Mouse (Mus musculus) embryonic facial prominence, embryonic 15.5 days (tissue): Measurements from ENCODE around the gene Grn. TPM values are rescaled to one million over a fixed set of nuclear protein-coding genes. Genes with fewer than 3 reads are reported as not detected.
A peak's percentile ranks its signal among the peaks of the same experiment; 100 is the strongest.

ENCODE experiments used
- ATAC-seq: fragments of 200-750 bp; cut with Nextera tagmentation; 2 replicates; pipeline ENCODE4 v1.8.0; 2017; ENCODE audit warnings: low read depth, moderate TSS enrichment; ENCODE audit not compliant: insufficient number of reproducible peaks, low FRiP score, low TSS enrichment
- H3K27ac ChIP-seq: fragments of 300-500 bp; sonication (generic); replicated peaks from 2 replicates; pipeline ENCODE4 v1.5.1; 2015; ENCODE audit warnings: mild to moderate bottlenecking, inconsistent platforms
- H3K27me3 ChIP-seq: fragments of 300-500 bp; sonication (generic); 2 replicates; pipeline ENCODE4 v1.6.1; 2015; ENCODE audit warnings: inconsistent platforms
- H3K36me3 ChIP-seq: fragments of 300-500 bp; sonication (generic); 2 replicates; pipeline ENCODE4 v1.6.1; 2015; ENCODE audit warnings: mild to moderate bottlenecking, inconsistent platforms
- H3K4me1 ChIP-seq: fragments of 300-500 bp; sonication (generic); 2 replicates; pipeline ENCODE4 v1.6.1; 2015; ENCODE audit warnings: inconsistent platforms
- H3K4me2 ChIP-seq: fragments of 300-500 bp; sonication (generic); replicated peaks from 2 replicates; pipeline ENCODE4 v1.6.1; 2015; ENCODE audit warnings: mild to moderate bottlenecking, inconsistent platforms
- H3K4me3 ChIP-seq: fragments of 300-500 bp; sonication (generic); replicated peaks from 2 replicates; pipeline ENCODE4 v1.5.1; 2015; ENCODE audit warnings: mild to moderate bottlenecking, inconsistent platforms
- H3K9ac ChIP-seq: fragments of 300-500 bp; sonication (generic); 2 replicates; pipeline ENCODE4 v1.6.1; 2015; ENCODE audit warnings: inconsistent platforms
- H3K9me3 ChIP-seq: fragments of 300-500 bp; sonication (generic); replicated peaks from 2 replicates; pipeline ENCODE4 v1.6.1; 2016; ENCODE audit warnings: inconsistent platforms
- WGBS: fragments of 180-500 bp; shearing (Covaris S2); methylation state at CpG from one replicate; pipeline ENCODE4 v1.1.7; 2015; 5-methylcytosine and 5-hydroxymethylcytosine counted together
- polyA plus RNA-seq: library from polyadenylated mRNA; unstranded; fragments of >200 nt; fragmentation: Nextera tagmentation; extraction: Ambion mirVana; gene quantifications from 2 replicates; pipeline ENCODE4 v1.2.1, GENCODE M21; 2015

Gene Grn
- polyA plus RNA-seq, 1 experiment from 2014 or later = 199 TPM

DNA sequence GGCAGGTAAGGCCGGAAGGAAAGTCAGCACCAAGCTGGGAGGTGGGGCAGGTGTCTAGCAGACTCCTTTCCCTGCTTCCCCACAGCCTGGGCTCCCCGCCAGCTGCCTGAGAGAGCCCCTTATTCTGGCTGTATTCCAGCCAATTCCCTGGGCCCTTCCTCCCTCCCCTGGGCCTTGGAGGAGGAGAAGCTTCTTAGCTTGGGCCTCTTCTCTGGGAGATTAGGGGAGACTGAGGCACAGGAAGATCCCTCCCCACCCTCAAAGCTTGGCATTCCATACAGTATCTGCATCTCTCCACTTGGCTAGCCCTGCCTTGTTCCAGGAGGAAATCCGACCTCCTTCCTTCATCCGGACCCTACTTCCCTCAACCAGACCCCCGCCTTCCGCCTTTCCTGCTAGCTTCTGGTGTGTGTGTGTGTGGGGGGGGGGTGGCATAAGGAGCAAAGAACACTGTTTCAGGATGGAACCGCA lies 15.8 kb downstream of the Grn start:
- H3K9ac ChIP-seq = peak overlapping the region; percentile 99; the same call in 1 of the 2 replicates
- H3K9me3 ChIP-seq = no peaks in the 10 kb centered on the region
- peaks cover 47% of the 10 kb centered on the region for H3K4me1 ChIP-seq
- H3K27me3 ChIP-seq = no peaks in the 10 kb centered on the region
- H3K4me3 ChIP-seq = peak overlapping the region; percentile 94
- H3K36me3 ChIP-seq = peaks cover 20% of the 10 kb centered on the region
- peak overlapping the region; percentile 93 for H3K27ac ChIP-seq
- WGBS = 4% methylated on average over 7 of the region's 7 CpGs
- ATAC-seq = no peak
- peak overlapping the region; percentile 79 for H3K4me2 ChIP-seq

DNA sequence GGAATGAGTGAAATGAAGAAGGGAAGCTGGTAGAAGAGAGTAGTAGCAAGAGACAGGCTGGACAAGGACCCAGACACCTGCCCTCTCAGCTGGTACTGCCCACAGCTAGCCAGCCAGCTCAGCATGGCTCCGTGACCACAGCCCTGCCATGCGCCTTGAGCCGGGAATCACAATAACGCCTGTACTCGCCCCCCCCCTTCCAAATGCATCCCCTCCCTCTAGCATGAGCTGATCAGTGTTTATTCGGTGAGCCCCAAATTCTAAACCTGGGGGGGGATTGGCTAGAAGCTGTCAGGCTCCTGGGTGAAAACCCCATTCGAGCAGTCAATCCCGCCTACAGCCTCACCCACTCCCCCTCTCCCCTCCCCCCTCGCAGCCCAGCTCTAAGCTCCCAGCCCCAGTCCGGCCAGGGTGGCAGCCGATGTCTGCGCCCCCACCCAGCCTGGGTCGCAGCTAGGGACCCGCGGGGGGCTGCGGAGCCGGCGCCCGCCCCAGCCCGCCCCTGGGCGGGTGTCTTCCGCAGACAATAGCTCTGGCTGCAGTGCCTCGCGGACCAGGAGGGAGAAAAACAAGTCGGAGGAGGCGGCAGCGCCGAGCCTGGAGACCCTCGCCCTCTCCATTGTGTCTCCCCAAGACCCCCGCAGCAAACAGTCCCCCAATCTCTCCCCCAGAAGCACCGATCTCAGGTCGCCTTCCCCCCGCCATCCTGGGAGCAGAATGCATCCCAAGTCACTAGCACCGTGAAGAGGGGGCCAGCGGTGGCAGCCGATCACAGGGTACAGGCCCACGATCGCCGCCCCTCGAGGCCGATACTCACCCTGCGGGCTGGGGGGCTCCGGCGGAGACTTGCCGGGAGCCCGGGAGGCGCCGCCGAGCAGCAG lies 16.7 kb downstream of the Grn start:
- H3K4me1 ChIP-seq = peaks cover 47% of the 10 kb centered on the region
- H3K9ac ChIP-seq = peak overlapping the region; percentile 99
- H3K9me3 ChIP-seq = no peaks in the 10 kb centered on the region
- H3K4me3 ChIP-seq = peak overlapping the region; percentile 94
- peaks cover 16% of the 10 kb centered on the region for H3K36me3 ChIP-seq
- peak overlapping the region; percentile 93 for H3K27ac ChIP-seq
- peak overlapping the region; percentile 79 for H3K4me2 ChIP-seq
- WGBS = under 1% methylated on average over 45 of the region's 49 CpGs
- H3K27me3 ChIP-seq = no peaks in the 10 kb centered on the region
- ATAC-seq = peak; percentile 44; the same call in 1 of the 2 replicates

DNA sequence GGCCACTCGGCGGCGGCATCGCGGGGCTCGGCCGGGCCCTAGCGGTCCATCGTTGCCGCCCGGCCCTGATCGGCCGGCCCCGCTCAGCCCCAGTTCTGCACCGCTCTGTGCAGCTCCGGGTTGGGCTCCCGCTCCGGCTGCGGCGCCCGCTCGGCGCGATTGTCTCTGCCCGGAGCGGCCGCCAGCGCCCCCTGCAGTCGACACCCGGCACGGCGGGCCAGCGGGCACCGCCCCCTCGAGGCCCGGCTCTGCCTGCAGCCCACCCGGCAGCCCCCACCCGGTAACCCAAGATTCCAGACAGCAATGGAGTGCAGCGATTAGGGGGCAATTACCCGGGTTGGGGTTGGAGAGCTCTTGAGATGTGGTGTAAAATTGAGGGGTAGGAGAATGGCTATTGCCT lies 17.4 kb downstream of the Grn start, which contains the start of gene Fam171a2:
TSS of gene Fam171a2 (minus strand) at position 186 of the 400 bp plus-strand sequence.
- WGBS = under 1% methylated on average over 40 of the region's 40 CpGs
- H3K9ac ChIP-seq = peak within 1 kb of the TSS; percentile 99
- no peaks in the 10 kb centered on the region for H3K9me3 ChIP-seq
- H3K27me3 ChIP-seq = no peaks in the 10 kb centered on the region
- peak within 1 kb of the TSS; percentile 93 for H3K27ac ChIP-seq
- peaks cover 47% of the 10 kb centered on the region for H3K4me1 ChIP-seq
- H3K4me3 ChIP-seq = peak within 1 kb of the TSS; percentile 94
- H3K4me2 ChIP-seq = peak within 1 kb of the TSS; percentile 79
- peak; percentile 61 for ATAC-seq
- H3K36me3 ChIP-seq = peaks cover 9% of the 10 kb centered on the region

DNA sequence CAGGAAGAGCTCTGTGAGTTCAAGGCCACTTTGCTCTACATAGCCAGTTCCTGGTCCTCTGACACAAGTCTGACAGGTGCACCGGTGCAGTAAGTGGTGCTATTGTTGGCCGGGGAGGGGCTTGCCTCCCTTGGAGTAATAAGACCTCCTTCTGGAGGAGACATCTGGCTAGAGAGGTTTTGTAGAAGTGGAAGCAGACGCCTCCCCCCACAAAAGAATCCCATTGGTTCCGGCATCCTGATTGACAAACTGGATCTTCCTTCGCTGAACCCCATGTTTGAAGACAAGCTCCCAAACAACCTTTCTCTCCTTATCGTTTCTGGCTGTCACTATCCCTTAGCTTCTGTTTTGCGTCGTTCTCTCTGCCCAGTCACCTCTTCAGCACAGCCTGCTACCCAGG lies 18.2 kb downstream of the Grn start:
- H3K27me3 ChIP-seq = peaks cover 6% of the 10 kb centered on the region
- peak overlapping the region; percentile 79 for H3K4me2 ChIP-seq
- peaks cover 4% of the 10 kb centered on the region; the same call in 1 of the 2 replicates for H3K36me3 ChIP-seq
- H3K4me1 ChIP-seq = peaks cover 47% of the 10 kb centered on the region
- peak overlapping the region; percentile 63; the same call in 1 of the 2 replicates for H3K27ac ChIP-seq
- no peak for ATAC-seq
- no peak overlapping the region for H3K9ac ChIP-seq
- 9% methylated on average over 8 of the region's 8 CpGs for WGBS
- H3K4me3 ChIP-seq = peak overlapping the region; percentile 3; the same call in 1 of the 2 replicates
- H3K9me3 ChIP-seq = no peaks in the 10 kb centered on the region

DNA sequence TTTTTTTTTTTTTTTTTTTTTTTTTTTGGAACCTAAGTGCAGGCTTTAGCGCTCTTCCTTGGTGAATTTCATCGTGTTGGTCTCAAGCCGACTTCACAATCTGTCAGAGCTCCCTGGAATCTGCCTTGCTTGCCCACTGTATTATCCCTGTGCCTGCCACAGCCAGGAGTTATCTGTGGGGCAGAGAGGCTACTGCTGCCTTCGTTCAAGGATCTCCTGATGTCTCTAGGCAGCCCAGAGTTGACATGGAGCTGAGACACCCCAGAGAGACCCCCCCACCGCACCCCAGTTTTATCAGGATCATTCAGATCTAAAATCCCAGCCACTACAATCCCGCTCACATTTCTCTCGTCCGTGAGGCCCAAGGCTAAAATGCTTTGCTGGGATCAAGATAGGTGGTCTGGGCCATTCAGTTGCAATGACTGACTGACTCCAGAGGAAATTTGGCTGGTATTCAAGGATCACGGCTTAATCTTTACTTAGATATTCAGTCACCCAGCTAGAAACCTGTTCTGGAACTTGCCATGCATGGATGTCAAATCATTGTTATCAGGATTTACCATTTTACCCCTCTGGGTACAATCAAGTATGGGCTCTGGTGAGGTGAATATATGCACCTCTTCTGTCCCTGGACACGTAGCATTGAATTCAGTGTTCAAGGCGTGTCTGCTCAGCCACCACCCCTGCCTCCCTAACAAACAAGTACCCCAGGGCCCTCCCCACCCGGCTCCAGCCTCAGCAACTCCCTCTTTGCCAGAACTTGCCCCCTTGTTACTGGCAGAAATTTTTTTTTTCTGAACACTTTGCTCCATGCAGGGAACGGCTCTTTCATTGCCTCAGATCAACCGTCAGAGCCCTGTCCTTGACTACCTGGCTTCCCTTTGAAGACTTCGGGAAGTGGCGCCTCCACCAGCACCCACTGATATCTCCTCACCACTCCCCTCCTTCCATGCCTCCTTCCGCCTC lies 19.2 kb downstream of the Grn start:
- no peaks in the 10 kb centered on the region for H3K9me3 ChIP-seq
- no peak overlapping the region for H3K4me2 ChIP-seq
- no peak for ATAC-seq
- H3K4me3 ChIP-seq = no peak overlapping the region
- peaks cover 40% of the 10 kb centered on the region for H3K4me1 ChIP-seq
- peak overlapping the region; percentile 63; the same call in 1 of the 2 replicates for H3K27ac ChIP-seq
- WGBS = 34% methylated on average over 17 of the region's 17 CpGs
- no peak overlapping the region for H3K9ac ChIP-seq
- peaks cover 7% of the 10 kb centered on the region for H3K27me3 ChIP-seq
- H3K36me3 ChIP-seq = no peaks in the 10 kb centered on the region

DNA sequence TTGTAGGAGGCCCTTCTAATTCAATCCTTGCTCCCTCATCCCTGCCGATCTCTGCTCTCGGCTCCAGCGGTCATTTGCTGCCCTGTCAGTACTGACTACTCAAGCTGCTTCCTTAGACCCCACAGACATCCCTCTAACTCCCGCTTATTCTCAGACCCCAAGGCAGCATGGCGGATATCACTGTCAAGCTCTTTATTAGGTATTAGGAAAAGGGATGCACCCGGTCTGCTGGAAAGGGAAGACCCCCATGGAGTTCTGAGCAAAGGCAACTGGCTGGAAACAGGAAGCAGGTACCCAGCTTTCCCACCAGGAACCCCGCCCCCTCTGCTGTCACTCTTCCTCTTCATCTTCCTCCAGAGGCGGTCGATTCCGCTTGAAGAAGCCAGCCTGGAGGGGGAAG lies 23.0 kb downstream of the Grn start:
- 30% methylated on average over 10 of the region's 10 CpGs for WGBS

DNA sequence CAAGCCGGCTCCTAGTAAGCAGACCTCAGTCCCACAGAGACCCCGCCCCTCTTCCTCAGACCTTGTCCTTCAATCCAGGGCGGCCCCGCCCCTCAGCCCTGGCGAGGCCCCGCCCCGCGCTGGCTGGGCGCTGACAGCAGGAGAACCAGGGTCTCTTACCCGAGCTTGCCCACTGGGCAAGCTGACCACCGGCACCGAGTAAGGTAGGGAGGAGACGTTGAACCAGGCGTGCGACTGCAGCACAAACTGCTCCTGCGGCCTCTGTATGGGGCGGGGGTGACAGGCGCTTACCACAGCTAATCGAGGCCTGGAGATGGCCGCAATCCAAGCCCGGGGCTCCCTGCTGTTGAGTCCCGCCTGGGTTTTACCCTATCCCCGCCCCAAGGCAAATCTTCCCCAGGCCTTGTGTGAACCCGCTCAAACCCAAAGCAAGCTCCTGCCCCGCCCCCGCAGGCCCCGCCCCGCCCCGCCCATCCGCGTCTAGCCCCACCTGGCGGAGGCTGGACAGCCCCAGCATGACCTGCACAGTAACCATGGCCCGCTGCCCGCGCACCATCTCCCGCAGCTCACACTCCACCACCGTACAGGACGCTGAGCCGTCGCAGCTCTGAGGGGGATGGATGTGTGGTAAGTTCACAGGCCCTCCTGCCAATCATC lies 25.8 kb downstream of the Grn start:
- no peaks in the 10 kb centered on the region for H3K9me3 ChIP-seq
- peak overlapping the region; percentile 31; the same call in 1 of the 2 replicates for H3K9ac ChIP-seq
- H3K27ac ChIP-seq = peak overlapping the region; percentile 63
- peak overlapping the region; percentile 92 for H3K4me2 ChIP-seq
- under 1% methylated on average over 39 of the region's 40 CpGs for WGBS
- ATAC-seq = peak; percentile 84
- peak overlapping the region; percentile 53 for H3K4me3 ChIP-seq
- peaks cover 26% of the 10 kb centered on the region for H3K4me1 ChIP-seq
- peaks cover 7% of the 10 kb centered on the region for H3K27me3 ChIP-seq
- no peaks in the 10 kb centered on the region for H3K36me3 ChIP-seq

More for the DNA sequence above, 23.0 kb downstream of the Grn start:
- Histone ChIP-seq H3K9ac (no peak overlapping the region), H3K36me3 (no peaks in the 10 kb centered on the region), H3K4me3 (no peak overlapping the region), H3K27ac (no peak overlapping the region), H3K9me3 (no peaks in the 10 kb centered on the region), H3K4me1 (peaks cover 35% of the 10 kb centered on the region), H3K27me3 (peaks cover 7% of the 10 kb centered on the region), H3K4me2 (no peak overlapping the region)
- ATAC-seq = no peak

DNA sequence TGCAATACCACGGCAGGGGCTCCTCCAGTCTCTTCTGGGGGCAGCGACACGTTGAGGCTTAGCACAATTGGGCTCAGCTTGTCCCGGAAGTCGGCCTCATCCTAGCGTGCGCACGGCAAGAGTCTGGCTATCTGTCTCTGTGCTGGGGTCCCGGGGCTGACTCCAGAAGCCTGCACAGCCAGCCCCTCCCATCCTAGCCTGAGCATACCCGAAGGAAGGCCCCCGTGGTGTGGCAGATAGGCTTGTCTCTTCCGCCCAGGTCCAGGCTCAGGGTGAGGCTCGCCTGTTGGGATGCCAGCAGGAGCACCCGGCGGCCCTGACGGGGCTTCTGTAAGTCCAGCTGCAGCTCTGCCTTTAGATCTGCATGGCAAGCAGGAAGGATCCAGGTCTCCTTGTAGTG lies 30.4 kb downstream of the Grn start:
- no peaks in the 10 kb centered on the region for H3K36me3 ChIP-seq
- H3K27me3 ChIP-seq = no peaks in the 10 kb centered on the region; the same call in 1 of the 2 replicates
- H3K4me3 ChIP-seq = no peak overlapping the region
- no peak for ATAC-seq
- H3K4me2 ChIP-seq = no peak overlapping the region
- peaks cover 18% of the 10 kb centered on the region for H3K4me1 ChIP-seq
- 55% methylated on average over 16 of the region's 16 CpGs for WGBS
- H3K27ac ChIP-seq = no peak overlapping the region
- H3K9me3 ChIP-seq = no peaks in the 10 kb centered on the region
- no peak overlapping the region for H3K9ac ChIP-seq

DNA sequence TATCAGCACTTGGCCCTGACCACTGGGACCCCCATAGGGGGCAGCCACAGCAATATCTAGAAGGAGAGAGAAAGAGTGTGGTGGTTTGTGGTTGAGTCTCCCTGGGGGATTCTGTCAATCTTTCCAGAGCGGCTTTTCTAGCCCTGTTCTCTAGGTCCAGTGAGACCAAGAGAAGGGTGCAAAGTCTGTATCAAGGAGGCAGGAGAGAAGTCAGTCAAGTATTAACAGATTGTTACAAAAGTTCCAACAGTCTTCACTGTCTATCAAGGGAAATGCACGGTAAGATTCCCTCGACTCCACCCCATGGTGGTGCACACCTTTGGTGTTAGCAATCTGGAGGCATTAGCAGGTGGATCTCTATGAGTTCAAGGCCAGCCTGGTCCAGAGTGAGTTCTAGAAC lies 31.6 kb downstream of the Grn start:
- Histone ChIP-seq H3K27me3 (no peaks in the 10 kb centered on the region; the same call in 1 of the 2 replicates), H3K4me3 (no peak overlapping the region), H3K27ac (no peak overlapping the region), H3K36me3 (no peaks in the 10 kb centered on the region), H3K4me2 (no peak overlapping the region), H3K4me1 (peaks cover 15% of the 10 kb centered on the region), H3K9ac (no peak overlapping the region), H3K9me3 (no peaks in the 10 kb centered on the region)
- no peak for ATAC-seq
- WGBS = 81% methylated on average over 3 of the region's 3 CpGs

DNA sequence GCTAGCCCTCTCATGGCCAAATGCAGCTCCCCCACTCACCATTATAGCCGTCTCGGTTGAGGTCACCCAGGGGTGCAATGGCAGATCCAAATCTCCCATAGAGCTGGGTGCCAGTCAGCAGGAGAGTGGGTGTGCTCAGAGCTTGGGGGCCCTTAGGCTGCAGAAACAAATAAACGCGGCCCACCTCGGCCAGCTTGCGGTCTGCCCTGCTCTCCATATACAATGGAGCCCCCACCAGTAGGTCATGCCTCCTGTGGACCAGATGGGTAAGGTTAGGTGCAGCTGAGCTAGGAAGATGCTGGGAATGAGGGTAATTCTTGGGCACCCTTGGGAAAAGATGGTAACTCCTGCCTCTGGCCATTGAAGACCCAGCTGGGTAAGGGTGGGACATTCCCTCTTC lies 34.8 kb downstream of the Grn start:
- Histone ChIP-seq H3K27ac (no peak overlapping the region), H3K9ac (no peak overlapping the region), H3K4me1 (peaks cover 25% of the 10 kb centered on the region), H3K4me3 (no peak overlapping the region), H3K36me3 (no peaks in the 10 kb centered on the region), H3K4me2 (no peak overlapping the region), H3K9me3 (no peaks in the 10 kb centered on the region), H3K27me3 (no peaks in the 10 kb centered on the region)
- no peak for ATAC-seq
- WGBS = 95% methylated on average over 6 of the region's 6 CpGs
